Mouse (Mus musculus): Measurements from ENCODE around the gene Magix. TPM values are rescaled to one million over a fixed set of nuclear protein-coding genes. Genes with fewer than 3 reads are reported as not detected.

Magix gene
- polyA plus RNA-seq, 1 experiment, result 0.29 TPM

- no peak for DNase-seq (ENCODE audit: low read depth in 1 of 2, low spot score in 2 of 2)
- H3K36me3 ChIP-seq (ENCODE audit: control insufficient read depth, insufficient read depth, low read length), result no peaks in the 10 kb centered on the region
- no peaks in the 10 kb centered on the region for H3K4me1 ChIP-seq (ENCODE audit: control insufficient read depth, insufficient read depth, insufficient read length)
- 64% methylated on average over 3 of the region's 3 CpGs for WGBS
- H3K27me3 ChIP-seq (ENCODE audit: control insufficient read depth, insufficient read depth, low read length), result no peaks in the 10 kb centered on the region
- no peak overlapping the region for H3K27ac ChIP-seq (ENCODE audit: insufficient read depth, low read length)
- no peak overlapping the region for H3K4me3 ChIP-seq (ENCODE audit: extremely low read depth, insufficient read depth, insufficient read length)
- TF ChIP-seq CTCF (IDR thresholded peaks at IDR 0.05; ENCODE audit: extremely low read depth, insufficient read depth, insufficient read length, insufficient replicate concordance) (no peak), POLR2A (IDR thresholded peaks at IDR 0.05; ENCODE audit: low read depth, low read length) (no peak)
These were observed 46.0 kb downstream of the Magix start for GRCm38 (mm10) chrX:7635101-7635500.

GRCm38 (mm10) chrX:7632560-7632959 lies 48.5 kb downstream of the Magix start:
- WGBS, result 74% methylated on average over 6 of the region's 6 CpGs

More at GRCm38 (mm10) chrX:7632560-7632959, 48.5 kb downstream of the Magix start:
- Histone ChIP-seq H3K27me3 (ENCODE audit: control insufficient read depth, insufficient read depth, low read length) (no peaks in the 10 kb centered on the region), H3K27ac (ENCODE audit: insufficient read depth, low read length) (no peak overlapping the region), H3K4me1 (ENCODE audit: control insufficient read depth, insufficient read depth, insufficient read length) (no peaks in the 10 kb centered on the region), H3K36me3 (ENCODE audit: control insufficient read depth, insufficient read depth, low read length) (no peaks in the 10 kb centered on the region), H3K4me3 (ENCODE audit: extremely low read depth, insufficient read depth, insufficient read length) (no peak overlapping the region)
- TF ChIP-seq POLR2A (IDR thresholded peaks at IDR 0.05; ENCODE audit: low read depth, low read length) (no peak), CTCF (IDR thresholded peaks at IDR 0.05; ENCODE audit: extremely low read depth, insufficient read depth, insufficient read length, insufficient replicate concordance) (no peak)
- no peak for DNase-seq (ENCODE audit: low read depth in 1 of 2, low spot score in 2 of 2)

Other genes with a start within 250 kb of the Magix start
- 5.7 and 10.5 TPM in 2 replicates for gene Foxp3, start 107.6 kb downstream of the Magix start, polyA plus RNA-seq (2012; rRNA removed)
- gene Ppp1r3f, start 107.0 kb downstream of the Magix start, polyA plus RNA-seq (2012; rRNA removed), result 4.0 and 6.8 TPM in 2 replicates
- 15.1 and 19.9 TPM in 2 replicates for gene Ccdc22, start 75.7 kb downstream of the Magix start, polyA plus RNA-seq (2012; rRNA removed)
- gene Cacna1f, start 74.2 kb downstream of the Magix start, polyA plus RNA-seq (2012; rRNA removed), result 0.07 and 0.09 TPM in 2 replicates
- gene Syp, start 42.8 kb downstream of the Magix start, polyA plus RNA-seq (2012; rRNA removed), result 2.4 and 3.2 TPM in 2 replicates
- 27.1 and 30.6 TPM in 2 replicates for gene Prickle3, start 24.0 kb downstream of the Magix start, polyA plus RNA-seq (2012; rRNA removed)
- 88.2 and 90.0 TPM in 2 replicates for gene Plp2, start 9.9 kb downstream of the Magix start, polyA plus RNA-seq (2012; rRNA removed)
- gene Gpkow, start 15.9 kb upstream of the Magix start, polyA plus RNA-seq (2012; rRNA removed), result 6.1 and 6.2 TPM in 2 replicates
- 38.4 and 41.7 TPM in 2 replicates for gene Wdr45, start 33.1 kb upstream of the Magix start, polyA plus RNA-seq (2012; rRNA removed)
- 0.13 and 0.75 TPM in 2 replicates for gene Gm45208, start 41.0 kb upstream of the Magix start, polyA plus RNA-seq (2012; rRNA removed)
- gene Praf2, start 47.2 kb upstream of the Magix start, polyA plus RNA-seq (2012; rRNA removed), result 26.0 and 33.7 TPM in 2 replicates
- 1.6 and 1.7 TPM in 2 replicates for gene Ccdc120, start 69.7 kb upstream of the Magix start, polyA plus RNA-seq (2012; rRNA removed)
- 23.3 and 24.6 TPM in 2 replicates for gene Tfe3, start 81.3 kb upstream of the Magix start, polyA plus RNA-seq (2012; rRNA removed)
- gene Gripap1, start 108.5 kb upstream of the Magix start, polyA plus RNA-seq (2012; rRNA removed), result 53.3 and 53.9 TPM in 2 replicates
- 1.4 and 1.6 TPM in 2 replicates for gene Kcnd1, start 141.0 kb upstream of the Magix start, polyA plus RNA-seq (2012; rRNA removed)
- gene Otud5, start 160.1 kb upstream of the Magix start, polyA plus RNA-seq (2012; rRNA removed), result 54.8 and 61.6 TPM in 2 replicates
- gene Pim2, start 197.0 kb upstream of the Magix start, polyA plus RNA-seq (2012; rRNA removed), result 40.1 and 75.0 TPM in 2 replicates
- 34.7 and 49.5 TPM in 2 replicates for gene Slc35a2, start 202.8 kb upstream of the Magix start, polyA plus RNA-seq (2012; rRNA removed)
- gene Pqbp1, start 218.0 kb upstream of the Magix start, polyA plus RNA-seq (2012; rRNA removed), result 79.1 and 83.1 TPM in 2 replicates
- 36.2 and 39.2 TPM in 2 replicates for gene Timm17b, start 218.1 kb upstream of the Magix start, polyA plus RNA-seq (2012; rRNA removed)
- not detected in 2 replicates for gene Gm10491, start 226.6 kb upstream of the Magix start, polyA plus RNA-seq (2012; rRNA removed)
- gene Gm10490, start 228.3 kb upstream of the Magix start, polyA plus RNA-seq (2012; rRNA removed), result not detected in 2 replicates
- gene Pcsk1n, start 238.6 kb upstream of the Magix start, polyA plus RNA-seq (2012; rRNA removed), result 0.15 and 0.16 TPM in 2 replicates
- gene Eras, start 247.4 kb upstream of the Magix start, polyA plus RNA-seq (2012; rRNA removed), result not detected in 2 replicates

All from spleen, adult 2 months (tissue).